Mouse (Mus musculus) bone marrow macrophage, adult 2 months (primary cell): ENCODE measurements around the gene Llgl2. TPM values are rescaled to one million over a fixed set of nuclear protein-coding genes. Genes with fewer than 3 reads are reported as not detected.

Source experiments
- H3K27ac ChIP-seq: 2 replicates; pipeline ENCODE4 v1.5.1; 2012; ENCODE audit warnings: low read depth, low read length; ENCODE audit not compliant: insufficient read depth
- H3K4me1 ChIP-seq: 2 replicates; pipeline ENCODE4 v1.6.1; 2012; ENCODE audit warnings: low read length; ENCODE audit not compliant: control insufficient read depth, insufficient read depth
- H3K4me3 ChIP-seq: 2 replicates; pipeline ENCODE4 v1.5.1; 2012; ENCODE audit warnings: mild to moderate bottlenecking, low read length, moderate library complexity; ENCODE audit not compliant: insufficient read depth
- CTCF ChIP-seq: IDR thresholded peaks from 2 replicates; pipeline ENCODE4 v1.5.1; 2012; ENCODE audit warnings: low read depth, mild to moderate bottlenecking, low read length, moderate library complexity
- POLR2A ChIP-seq: IDR thresholded peaks from 2 replicates; pipeline ENCODE4 v1.6.1; 2012; ENCODE audit warnings: mild to moderate bottlenecking, low read depth, low read length, borderline replicate concordance
- polyA plus RNA-seq: library from polyadenylated mRNA; stranded (reverse); fragments of >200 nt; gene quantifications from 2 replicates; pipeline ENCODE4 v1.2.4, GENCODE M21; 2012; ENCODE audit not compliant: missing spikeins, insufficient read depth, insufficient read length

The Llgl2 gene
- polyA plus RNA-seq, 1 experiment: 4.9 TPM

DNA sequence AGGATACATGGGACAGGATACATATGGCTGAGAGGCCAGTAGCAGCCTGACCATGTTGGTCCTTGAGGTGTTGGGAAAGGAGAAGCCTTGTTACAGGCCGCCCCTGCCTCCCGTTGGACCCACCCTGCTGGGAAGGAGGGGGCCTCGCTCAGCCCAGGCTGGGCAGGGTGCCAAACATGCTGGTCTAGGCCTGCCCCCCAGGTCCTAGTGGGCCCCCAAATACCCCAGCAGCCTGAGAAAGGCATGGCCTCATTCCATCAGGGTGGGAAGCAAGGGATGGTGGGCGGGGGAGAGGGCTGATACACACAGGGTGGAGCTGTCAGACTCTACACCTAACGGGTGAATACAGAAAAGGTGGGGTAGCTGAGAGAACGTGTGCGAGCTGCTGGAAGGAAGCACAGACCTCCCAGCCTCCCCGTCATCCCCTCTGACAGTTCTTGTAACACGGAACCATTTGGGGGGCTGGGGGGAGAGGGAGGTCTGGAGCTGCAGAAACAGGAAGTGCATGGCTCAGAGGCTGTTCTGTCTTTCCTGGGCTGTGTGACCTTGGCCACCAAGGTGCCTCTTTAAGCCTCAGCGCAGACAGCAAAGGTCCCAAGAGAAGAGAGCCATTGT is 15.0 kb upstream of the Llgl2 start:
- Histone ChIP-seq H3K27ac (no peak overlapping the region), H3K4me3 (no peak overlapping the region), H3K4me1 (peaks cover 2% of the 10 kb centered on the region; the same call in 1 of the 2 replicates)
- no peak for TF ChIP-seq POLR2A
- no peak for TF ChIP-seq CTCF

DNA sequence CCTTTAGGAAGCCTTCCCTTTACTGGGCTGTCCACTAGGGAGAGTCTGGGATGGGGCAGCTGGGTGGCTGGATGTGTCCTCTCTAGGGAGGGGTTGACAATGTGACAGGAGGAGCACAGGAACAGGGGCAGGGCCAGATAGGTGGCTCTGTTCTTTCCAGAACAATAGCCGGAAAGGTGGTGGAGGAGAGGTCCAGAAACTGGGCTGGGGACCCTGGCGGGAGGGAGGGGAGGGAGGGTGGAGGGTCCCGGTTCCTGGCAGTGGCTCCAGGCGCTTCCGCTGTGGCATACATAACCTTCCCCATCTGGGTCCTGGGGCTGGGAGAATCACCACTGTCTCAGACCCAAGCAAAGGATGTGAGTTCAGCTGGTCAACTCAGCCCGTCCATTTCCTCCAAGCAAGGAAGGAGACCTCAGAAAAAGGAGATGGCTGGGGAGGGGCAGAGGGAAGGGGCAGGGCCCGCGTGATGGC is 14.5 kb upstream of the Llgl2 start:
- TF ChIP-seq POLR2A: no peak
- no peak for TF ChIP-seq CTCF
- H3K4me3 ChIP-seq: no peak overlapping the region
- H3K4me1 ChIP-seq: peaks cover 4% of the 10 kb centered on the region; the same call in 1 of the 2 replicates

DNA sequence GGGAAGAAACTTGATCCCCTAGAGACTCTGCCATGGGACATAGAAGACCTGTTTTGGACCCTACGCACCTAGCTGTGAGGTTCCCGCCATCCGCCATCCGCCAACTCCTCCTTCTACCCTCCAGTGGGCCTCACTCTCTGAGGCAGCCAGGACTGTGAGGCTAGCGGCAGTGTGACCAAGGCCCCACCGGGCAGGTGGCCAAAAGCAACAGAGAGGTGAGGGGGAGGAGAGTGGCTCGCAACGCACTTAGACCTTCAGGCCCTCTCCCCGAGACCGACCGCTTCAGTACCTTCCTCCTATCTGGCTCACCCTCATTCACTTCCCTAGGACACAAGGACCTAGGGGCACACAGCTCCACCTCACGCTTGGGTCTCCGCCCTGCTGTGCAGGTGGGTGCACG is 13.5 kb upstream of the Llgl2 start:
- H3K4me1 ChIP-seq: peaks cover 4% of the 10 kb centered on the region; the same call in 1 of the 2 replicates
- no peak for TF ChIP-seq CTCF
- TF ChIP-seq POLR2A: no peak
- no peak overlapping the region for H3K27ac ChIP-seq
- no peak overlapping the region for H3K4me3 ChIP-seq

More for the DNA sequence above, 14.5 kb upstream of the Llgl2 start:
- no peak overlapping the region for H3K27ac ChIP-seq

DNA sequence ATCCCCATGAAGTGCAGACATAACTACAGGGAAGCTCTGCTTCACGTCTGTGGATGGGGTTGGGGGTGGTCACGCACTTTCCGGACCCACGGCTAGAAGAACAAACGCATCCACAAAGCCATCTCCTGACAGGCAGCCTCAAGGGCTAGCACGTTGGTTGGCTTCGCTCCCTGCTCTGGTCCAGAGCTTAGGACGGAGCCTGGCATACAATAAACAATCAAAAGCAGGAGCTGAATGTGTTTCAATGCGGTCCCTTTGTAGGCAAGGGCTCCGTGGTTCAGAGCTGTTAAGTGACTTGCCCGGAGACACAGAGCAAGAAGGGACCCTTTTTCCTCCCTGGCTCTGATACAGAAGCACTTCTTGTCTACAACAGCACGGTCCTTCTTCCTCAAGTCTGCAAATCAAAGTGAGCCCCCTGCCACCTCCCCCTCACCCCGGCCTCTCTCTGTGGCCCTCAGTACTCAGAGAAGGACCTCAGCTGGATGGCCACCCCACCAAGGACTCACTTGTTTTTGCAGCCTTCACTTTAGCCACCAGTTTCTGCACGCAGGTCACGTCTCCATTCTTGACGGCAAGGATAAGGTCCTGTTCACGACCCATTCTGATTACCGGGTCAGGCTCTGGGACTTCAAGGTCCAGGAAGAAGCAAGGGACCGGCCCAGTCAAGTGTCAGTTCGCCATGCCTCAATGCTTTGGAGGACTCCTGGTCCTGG is 12.3 kb upstream of the Llgl2 start:
- Histone ChIP-seq H3K27ac (no peak overlapping the region), H3K4me3 (no peak overlapping the region), H3K4me1 (peaks cover 9% of the 10 kb centered on the region; the same call in 1 of the 2 replicates)

DNA sequence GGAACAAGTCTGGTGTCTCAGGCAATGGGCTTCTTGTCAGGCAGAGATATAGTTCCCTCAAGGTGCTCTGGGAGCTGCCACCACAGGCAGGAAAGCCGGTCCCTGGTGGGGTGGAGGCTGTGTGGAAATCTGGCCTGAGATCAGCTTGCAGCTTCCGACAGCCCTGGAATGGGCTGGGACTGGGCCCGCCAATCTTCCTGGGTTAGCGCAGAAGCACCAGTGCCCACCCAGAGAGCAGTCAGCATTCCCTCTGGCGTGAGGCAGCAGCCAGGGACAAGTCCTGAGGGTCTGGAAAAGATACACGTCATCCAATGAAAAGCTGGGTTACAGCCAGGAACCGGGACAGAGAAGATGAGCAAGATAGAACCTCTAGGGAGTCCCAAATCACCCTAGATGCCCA is 11.8 kb upstream of the Llgl2 start:
- H3K27ac ChIP-seq: no peak overlapping the region
- H3K4me1 ChIP-seq: peaks cover 9% of the 10 kb centered on the region; the same call in 1 of the 2 replicates
- TF ChIP-seq POLR2A (no peak), CTCF (no peak)
- no peak overlapping the region for H3K4me3 ChIP-seq

More for the DNA sequence above, 12.3 kb upstream of the Llgl2 start:
- no peak for TF ChIP-seq POLR2A
- no peak for TF ChIP-seq CTCF

DNA sequence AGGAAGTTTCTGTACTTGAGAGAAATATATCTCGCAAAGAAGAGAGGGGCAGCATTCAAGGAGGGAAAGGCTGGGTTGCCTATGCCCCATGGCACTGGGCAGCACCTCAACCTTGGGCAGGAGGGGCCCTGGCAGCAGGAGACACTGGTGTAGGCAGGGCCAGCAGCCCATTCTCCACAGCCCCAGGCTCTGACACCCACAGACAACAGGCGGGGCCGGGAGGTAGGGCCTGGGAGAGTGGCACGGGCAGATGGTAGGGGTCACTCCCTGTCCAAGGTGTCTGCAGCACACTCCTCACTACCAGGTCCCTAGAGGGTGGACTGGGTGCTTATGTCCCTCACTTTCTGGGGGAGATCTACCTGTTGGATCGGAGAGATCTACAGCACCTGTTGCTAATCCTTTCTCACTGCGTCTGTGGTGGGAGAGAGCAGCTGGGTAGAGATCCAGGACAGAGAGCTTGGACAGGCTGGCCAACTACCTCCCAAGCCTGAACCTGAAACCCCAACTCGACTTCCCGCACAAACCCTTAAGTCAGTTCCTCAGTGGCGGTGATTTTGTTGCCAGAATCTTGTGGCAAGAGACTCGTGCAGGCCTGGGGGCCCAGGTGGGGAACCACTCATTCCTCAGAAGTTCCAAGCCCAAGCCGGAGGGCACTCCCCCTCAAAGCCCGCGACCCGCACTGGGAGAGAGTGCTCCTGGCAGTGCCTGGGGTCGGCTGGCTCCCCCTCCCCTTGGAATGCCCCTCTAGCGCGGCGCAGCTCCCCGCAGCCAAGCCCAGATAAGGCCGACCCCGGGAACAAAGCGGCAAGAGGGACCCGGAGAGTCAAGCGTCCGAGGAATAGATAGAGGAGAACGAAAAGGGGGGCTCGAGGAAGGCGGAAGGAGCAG is 11.1 kb upstream of the Llgl2 start:
- Histone ChIP-seq H3K27ac (no peak overlapping the region), H3K4me1 (peaks cover 9% of the 10 kb centered on the region; the same call in 1 of the 2 replicates), H3K4me3 (peak overlapping the region; percentile 96)
- TF ChIP-seq POLR2A (no peak), CTCF (no peak)

DNA sequence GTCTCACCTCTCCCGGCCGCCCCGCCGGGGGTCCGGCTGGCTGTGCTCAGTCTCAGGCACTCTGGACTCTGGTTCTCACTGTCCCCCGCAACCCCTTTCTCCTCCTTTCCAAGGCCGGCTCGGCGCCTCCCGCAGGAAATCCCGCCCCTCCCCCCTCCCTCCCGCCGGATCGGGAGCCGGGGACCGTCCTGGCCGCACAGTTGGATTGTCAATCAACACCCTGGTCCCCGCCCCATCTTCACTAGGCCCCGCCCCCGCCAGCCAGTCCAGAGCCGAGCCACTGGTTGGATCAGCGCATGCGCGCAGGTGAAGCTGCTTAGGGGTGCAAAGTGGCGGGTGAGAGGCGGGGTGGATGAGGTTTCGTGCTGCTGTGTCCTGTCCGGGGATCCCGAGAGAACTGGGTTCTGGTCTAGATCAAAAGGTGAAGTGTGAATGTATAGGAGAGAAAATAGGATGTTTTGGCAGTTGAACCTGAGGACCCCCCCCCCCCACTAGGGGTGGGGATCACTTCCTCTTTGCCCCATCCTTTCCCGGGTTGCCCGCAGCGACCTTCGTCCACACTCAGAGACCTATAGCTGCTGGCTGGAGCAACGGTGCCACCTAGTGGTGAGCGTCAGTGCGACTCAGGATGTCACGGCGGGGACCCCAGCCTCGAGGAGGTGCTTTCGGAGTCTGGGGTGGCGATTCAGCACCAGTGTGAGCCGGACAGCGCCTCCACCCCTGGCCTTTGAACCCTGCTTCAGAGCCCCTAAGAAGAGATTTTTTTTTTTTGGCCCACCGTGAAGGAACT is 10.1 kb upstream of the Llgl2 start, which contains the start of gene Caskin2:
Gene Caskin2 (minus strand): TSS at position 133 of the 790 bp plus-strand sequence.
- Histone ChIP-seq H3K4me3 (peak within 1 kb of the TSS; percentile 96), H3K4me1 (peaks cover 9% of the 10 kb centered on the region; the same call in 1 of the 2 replicates), H3K27ac (no peak within 1 kb of the TSS)
- TF ChIP-seq CTCF (peak; percentile 74), POLR2A (no peak)

DNA sequence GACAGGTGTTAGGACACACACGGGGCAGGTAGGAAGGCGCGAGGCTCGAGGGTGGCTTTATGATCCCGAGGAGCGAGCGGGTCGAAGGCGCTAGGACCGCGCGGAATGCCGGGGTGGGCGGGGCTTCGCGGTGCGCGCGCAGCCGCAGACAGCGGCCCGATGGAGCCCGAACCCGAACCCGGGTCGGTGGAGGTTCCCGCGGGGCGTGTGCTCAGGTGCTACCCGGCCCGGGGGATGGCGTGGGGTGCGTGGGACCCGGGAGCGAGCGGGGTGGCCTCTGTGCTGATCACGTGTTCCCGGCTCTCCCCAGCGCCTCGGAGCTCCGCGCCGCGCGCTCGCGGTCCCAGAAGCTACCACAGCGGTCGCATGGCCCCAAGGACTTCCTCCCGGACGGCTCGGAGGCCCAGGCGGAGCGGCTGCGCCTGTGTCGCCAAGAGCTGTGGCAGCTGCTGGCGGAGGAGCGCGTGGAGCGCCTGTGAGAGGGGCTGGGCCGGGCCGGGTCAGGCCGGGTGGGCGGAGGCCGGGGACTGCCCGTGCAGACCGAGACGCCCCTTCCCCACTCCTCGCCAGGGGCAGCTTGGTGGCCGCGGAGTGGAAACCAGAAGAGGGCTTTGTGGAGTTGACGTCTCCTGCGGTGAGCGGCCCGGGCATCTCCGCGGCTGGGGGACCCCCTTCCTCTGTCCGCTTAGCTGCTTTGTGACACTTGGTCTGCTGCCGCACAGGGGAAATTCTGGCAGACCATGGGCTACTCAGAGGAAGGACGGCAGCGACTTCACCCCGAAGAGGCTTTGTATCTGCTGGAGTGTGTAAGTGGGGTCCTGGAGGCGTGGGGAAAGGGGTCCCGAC is 9.0 kb upstream of the Llgl2 start, which contains the start of gene Tsen54:
Gene Tsen54 (plus strand): TSS at position 120 of the 846 bp plus-strand sequence.
- Histone ChIP-seq H3K4me1 (peaks cover 7% of the 10 kb centered on the region; the same call in 1 of the 2 replicates), H3K27ac (peak within 1 kb of the TSS; percentile 14; the same call in 1 of the 2 replicates), H3K4me3 (peak within 1 kb of the TSS; percentile 96)
- TF ChIP-seq CTCF: no peak
- TF ChIP-seq POLR2A: no peak
